Mouse (Mus musculus) E14TG2a.4 (cell line): ENCODE results near the gene Imp3.

Experiments used
- CTCF ChIP-seq: conservative IDR thresholded peaks from 2 replicates; pipeline ENCODE4 v1.5.1; 2014; ENCODE audit warnings: low read length
- NANOG ChIP-seq: IDR thresholded peaks from 2 replicates; pipeline ENCODE4 v1.6.1; 2014; ENCODE audit warnings: borderline replicate concordance, low read length, mixed read lengths
- POU5F1 ChIP-seq: IDR thresholded peaks from 2 replicates; pipeline ENCODE4 v1.6.1; 2014; ENCODE audit warnings: low read length, borderline replicate concordance

DNA sequence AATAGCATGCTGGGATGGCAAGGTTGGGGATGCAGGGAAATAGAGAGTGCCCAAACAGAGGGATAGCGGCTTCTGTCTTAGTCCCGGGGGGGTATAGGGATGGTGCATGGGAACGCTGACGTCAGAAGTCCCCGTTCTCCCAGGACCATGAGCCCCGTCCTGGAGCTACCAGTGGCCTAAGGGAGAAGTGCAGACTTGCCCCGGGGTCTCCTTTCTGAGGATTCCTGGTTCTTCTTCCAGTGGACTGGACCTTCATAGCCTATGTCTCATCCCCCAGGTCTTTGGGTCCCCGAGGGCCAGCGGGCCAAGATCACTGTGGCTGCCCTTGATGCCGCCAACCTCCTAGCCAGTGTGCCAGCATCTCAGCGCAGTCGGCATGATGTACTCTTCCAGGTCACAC, 40.5 kb upstream of the Imp3 start:
- TF ChIP-seq CTCF (no peak), NANOG (no peak), POU5F1 (no peak)
